Mouse (Mus musculus): ENCODE results near the gene Sap25. TPM values are rescaled to one million over a fixed set of nuclear protein-coding genes. Genes with fewer than 3 reads are reported as not detected.

Sap25 gene
- polyA plus RNA-seq, 1 experiment from 2014 or later = 4.0 TPM

DNA sequence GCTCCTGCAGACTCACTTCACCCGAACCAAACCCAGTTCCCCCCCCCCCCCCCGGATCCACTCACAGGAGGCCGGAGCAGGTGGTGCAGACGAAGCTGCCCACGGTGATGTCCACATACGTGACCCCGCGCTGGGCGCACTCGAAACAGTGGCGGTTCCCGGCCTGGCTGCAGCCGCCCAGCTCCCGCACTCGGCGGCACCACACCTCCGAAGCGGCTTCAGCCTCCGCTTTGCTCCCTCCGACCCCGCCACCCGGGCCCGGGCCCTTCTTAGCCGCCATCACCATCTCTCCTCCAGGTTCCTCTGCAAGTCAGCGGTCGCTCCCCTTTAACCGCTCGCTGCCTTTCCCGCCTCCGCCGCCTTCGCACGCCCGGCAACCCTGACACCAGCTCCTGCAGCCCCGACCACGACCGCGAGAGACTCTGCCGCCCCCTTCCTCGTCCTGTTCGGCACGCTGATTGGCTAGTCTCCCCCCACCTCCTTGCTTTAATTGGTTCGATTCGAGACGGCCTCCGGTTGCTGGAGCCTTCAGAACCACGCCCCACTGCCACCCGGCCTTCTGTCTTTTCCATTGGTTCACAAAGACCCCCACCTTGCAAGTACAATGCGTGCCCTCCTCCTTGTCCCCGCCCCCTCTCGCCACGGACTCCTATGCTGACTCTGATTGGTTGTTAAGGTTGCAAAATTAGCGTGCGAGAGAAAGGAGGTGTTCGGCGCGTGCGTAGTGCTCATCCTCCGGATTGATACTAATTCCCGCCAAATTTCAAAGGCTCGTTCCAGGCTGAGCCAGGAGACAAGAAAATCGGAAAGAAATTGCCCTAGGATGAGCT is 43.4 kb downstream of the Sap25 start, which contains the start of gene Agfg2:
TSS of gene Agfg2 (minus strand) at position 433 of the 830 bp plus-strand sequence.
- no peaks in the 10 kb centered on the region for H3K9me3 ChIP-seq (ENCODE audit: low read length)
- H3K27ac ChIP-seq (ENCODE audit: low read depth) = peak within 1 kb of the TSS; percentile 93
- H3K4me1 ChIP-seq (ENCODE audit: insufficient read depth) = peaks cover 42% of the 10 kb centered on the region
- peak; percentile 99 for DNase-seq
- ATAC-seq = peak; percentile 91
- WGBS (ENCODE audit: insufficient replicate concordance) = under 1% methylated on average over 62 of the region's 62 CpGs
- peaks cover 27% of the 10 kb centered on the region for H3K36me3 ChIP-seq (replicated peaks; ENCODE audit: insufficient read depth, low read length)
- TF ChIP-seq CTCF (IDR thresholded peaks at IDR 0.05; ENCODE audit: low read depth) (peak; percentile 36), EP300 (IDR thresholded peaks at IDR 0.05; ENCODE audit: low read depth) (peak; percentile 86)
- H3K27me3 ChIP-seq (ENCODE audit: insufficient read depth, low read length) = no peaks in the 10 kb centered on the region
- peak within 1 kb of the TSS; percentile 94 for H3K4me2 ChIP-seq (ENCODE audit: low read depth, low read length)
- H3K9ac ChIP-seq (replicated peaks) = peak within 1 kb of the TSS; percentile 80
- H3K4me3 ChIP-seq (ENCODE audit: low read depth, low read length) = peak within 1 kb of the TSS; percentile 89

DNA sequence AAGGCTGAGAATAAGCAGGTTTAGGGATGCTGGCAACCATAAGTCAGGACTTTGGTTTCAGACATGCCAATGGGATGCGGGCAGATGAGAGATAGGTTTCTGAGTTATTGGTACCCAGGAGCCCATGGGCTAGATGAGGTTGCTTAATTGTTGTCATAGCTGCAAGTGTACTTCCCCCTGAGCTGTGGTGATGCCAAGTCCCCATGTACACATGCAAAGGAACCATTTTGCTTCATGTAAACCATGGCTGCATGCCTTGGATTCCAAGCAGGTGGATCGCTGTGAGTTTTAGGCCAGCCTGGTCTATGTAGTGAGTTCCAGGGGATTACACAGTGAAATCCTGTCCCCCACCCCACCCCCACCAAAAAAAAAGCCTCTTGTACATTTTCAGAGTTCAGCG is 44.5 kb downstream of the Sap25 start:
- Histone ChIP-seq H3K4me2 (ENCODE audit: low read depth, low read length) (peak overlapping the region; percentile 94), H3K4me3 (ENCODE audit: low read depth, low read length) (0 out of 2 replicates have a peak overlapping the region, but pooled peaks have one; percentile 7), H3K9me3 (ENCODE audit: low read length) (no peaks in the 10 kb centered on the region), H3K27ac (ENCODE audit: low read depth) (peak overlapping the region; percentile 89), H3K27me3 (ENCODE audit: insufficient read depth, low read length) (no peaks in the 10 kb centered on the region), H3K36me3 (replicated peaks; ENCODE audit: insufficient read depth, low read length) (peaks cover 19% of the 10 kb centered on the region), H3K9ac (replicated peaks) (peak overlapping the region; percentile 48), H3K4me1 (ENCODE audit: insufficient read depth) (peaks cover 42% of the 10 kb centered on the region)
- WGBS (ENCODE audit: insufficient replicate concordance) = 53% methylated on average over 3 of the region's 3 CpGs
- DNase-seq = no peak
- no peak for ATAC-seq
- no peak for TF ChIP-seq EP300 (IDR thresholded peaks at IDR 0.05; ENCODE audit: low read depth)
- no peak for TF ChIP-seq CTCF (IDR thresholded peaks at IDR 0.05; ENCODE audit: low read depth)

DNA sequence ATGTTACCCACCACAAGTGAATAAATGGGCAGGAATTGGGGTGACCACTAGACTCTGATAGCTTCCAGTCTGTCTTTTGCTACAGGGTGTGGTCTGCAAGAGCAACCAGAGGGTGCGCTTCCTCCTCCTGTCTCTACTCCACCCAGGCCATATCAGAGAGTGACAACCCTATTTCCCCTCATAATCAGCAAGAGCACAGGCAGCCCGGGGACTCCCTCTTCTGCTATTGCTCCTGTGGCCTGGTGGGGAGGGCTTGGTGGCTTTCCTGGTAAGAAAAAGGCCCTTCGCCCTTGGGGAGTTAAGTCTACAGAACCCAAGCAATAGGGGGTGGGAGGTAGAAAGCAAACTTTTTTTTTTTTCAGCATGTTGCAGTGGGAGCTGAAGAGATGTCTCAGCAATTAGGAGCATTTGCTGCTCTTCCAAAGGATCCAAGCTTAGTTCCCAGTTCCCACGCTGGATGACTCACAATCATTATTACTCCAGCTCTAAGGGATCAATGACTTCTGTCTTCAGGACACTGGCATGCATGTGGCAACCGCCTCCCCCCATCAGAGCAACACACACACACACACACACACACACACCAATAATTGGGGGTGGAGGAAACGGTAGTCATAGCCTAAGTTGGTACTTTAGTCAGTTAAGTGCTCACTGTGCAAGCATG is 45.1 kb downstream of the Sap25 start:
- DNase-seq (peak; percentile 73), ATAC-seq (peak; percentile 77)
- H3K4me2 ChIP-seq (ENCODE audit: low read depth, low read length) = peak overlapping the region; percentile 94
- TF ChIP-seq CTCF (IDR thresholded peaks at IDR 0.05; ENCODE audit: low read depth) = peak; percentile 52
- peak; percentile 95 for TF ChIP-seq EP300 (IDR thresholded peaks at IDR 0.05; ENCODE audit: low read depth)
- H3K9ac ChIP-seq (replicated peaks) = peak overlapping the region; percentile 61
- 43% methylated on average over 6 of the region's 6 CpGs for WGBS (ENCODE audit: insufficient replicate concordance)
- peaks cover 13% of the 10 kb centered on the region; the same call in 1 of the 2 replicates for H3K36me3 ChIP-seq (replicated peaks; ENCODE audit: insufficient read depth, low read length)
- H3K27me3 ChIP-seq (ENCODE audit: insufficient read depth, low read length) = no peaks in the 10 kb centered on the region
- peaks cover 41% of the 10 kb centered on the region for H3K4me1 ChIP-seq (ENCODE audit: insufficient read depth)
- peak overlapping the region; percentile 13 for H3K4me3 ChIP-seq (ENCODE audit: low read depth, low read length)
- H3K27ac ChIP-seq (ENCODE audit: low read depth) = peak overlapping the region; percentile 89
- H3K9me3 ChIP-seq (ENCODE audit: low read length) = no peaks in the 10 kb centered on the region

DNA sequence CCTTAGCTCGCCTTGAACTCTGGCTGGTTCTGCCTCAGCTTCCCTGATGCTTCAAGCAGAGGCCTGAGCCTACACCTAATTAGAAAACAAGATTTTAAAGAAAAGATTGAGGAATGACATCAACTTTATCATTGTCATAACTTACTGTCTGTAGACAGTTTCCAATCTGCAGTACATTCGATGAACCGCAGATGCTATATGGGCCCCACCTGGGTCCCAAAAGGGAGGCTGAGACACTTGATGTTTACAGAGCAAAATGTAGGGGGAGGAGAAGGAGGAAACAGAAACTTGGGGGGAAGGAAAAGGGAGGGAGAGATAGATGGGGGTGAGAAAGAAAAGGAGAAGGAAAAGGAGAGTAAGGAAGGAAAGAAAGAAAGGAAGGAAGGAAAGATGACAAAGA is 48.8 kb downstream of the Sap25 start:
- DNase-seq = no peak
- TF ChIP-seq CTCF (IDR thresholded peaks at IDR 0.05; ENCODE audit: low read depth) (no peak), EP300 (IDR thresholded peaks at IDR 0.05; ENCODE audit: low read depth) (no peak)
- H3K27me3 ChIP-seq (ENCODE audit: insufficient read depth, low read length) = no peaks in the 10 kb centered on the region
- H3K27ac ChIP-seq (ENCODE audit: low read depth) = peak overlapping the region; percentile 22; the same call in 1 of the 2 replicates
- no peak for ATAC-seq
- WGBS (ENCODE audit: insufficient replicate concordance) = 78% methylated on average over 3 of the region's 3 CpGs
- no peak overlapping the region for H3K9ac ChIP-seq (replicated peaks)
- no peaks in the 10 kb centered on the region for H3K9me3 ChIP-seq (ENCODE audit: low read length)
- peaks cover 22% of the 10 kb centered on the region for H3K4me1 ChIP-seq (ENCODE audit: insufficient read depth)
- no peak overlapping the region for H3K4me3 ChIP-seq (ENCODE audit: low read depth, low read length)
- no peaks in the 10 kb centered on the region for H3K36me3 ChIP-seq (replicated peaks; ENCODE audit: insufficient read depth, low read length)
- H3K4me2 ChIP-seq (ENCODE audit: low read depth, low read length) = no peak overlapping the region

DNA sequence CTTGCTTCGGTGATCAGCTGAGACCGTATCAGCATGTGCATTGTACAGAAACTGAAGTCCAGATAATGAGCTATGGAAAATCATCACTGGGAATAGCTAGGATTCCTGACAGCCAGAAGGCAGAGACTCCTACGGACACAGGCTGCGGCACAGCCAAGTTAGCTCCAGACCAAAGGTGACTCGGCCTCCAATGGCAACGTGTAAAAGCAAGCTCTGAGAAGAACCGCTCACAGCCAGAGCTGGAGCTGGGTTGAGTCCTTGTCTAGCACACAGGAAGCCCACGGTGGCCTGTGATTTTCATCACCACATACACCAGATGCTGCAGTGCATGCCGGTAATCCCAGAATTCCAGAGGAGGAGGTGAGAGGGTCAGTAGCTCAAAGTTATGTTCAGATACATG is 49.4 kb downstream of the Sap25 start:
- no peak for ATAC-seq
- Histone ChIP-seq H3K36me3 (replicated peaks; ENCODE audit: insufficient read depth, low read length) (no peaks in the 10 kb centered on the region), H3K4me1 (ENCODE audit: insufficient read depth) (peaks cover 20% of the 10 kb centered on the region), H3K9me3 (ENCODE audit: low read length) (no peaks in the 10 kb centered on the region), H3K9ac (replicated peaks) (no peak overlapping the region), H3K4me3 (ENCODE audit: low read depth, low read length) (no peak overlapping the region), H3K4me2 (ENCODE audit: low read depth, low read length) (no peak overlapping the region), H3K27me3 (ENCODE audit: insufficient read depth, low read length) (no peaks in the 10 kb centered on the region), H3K27ac (ENCODE audit: low read depth) (no peak overlapping the region)
- DNase-seq = no peak
- TF ChIP-seq CTCF (IDR thresholded peaks at IDR 0.05; ENCODE audit: low read depth) = no peak
- TF ChIP-seq EP300 (IDR thresholded peaks at IDR 0.05; ENCODE audit: low read depth) = no peak
- WGBS (ENCODE audit: insufficient replicate concordance) = 59% methylated on average over 9 of the region's 9 CpGs

DNA sequence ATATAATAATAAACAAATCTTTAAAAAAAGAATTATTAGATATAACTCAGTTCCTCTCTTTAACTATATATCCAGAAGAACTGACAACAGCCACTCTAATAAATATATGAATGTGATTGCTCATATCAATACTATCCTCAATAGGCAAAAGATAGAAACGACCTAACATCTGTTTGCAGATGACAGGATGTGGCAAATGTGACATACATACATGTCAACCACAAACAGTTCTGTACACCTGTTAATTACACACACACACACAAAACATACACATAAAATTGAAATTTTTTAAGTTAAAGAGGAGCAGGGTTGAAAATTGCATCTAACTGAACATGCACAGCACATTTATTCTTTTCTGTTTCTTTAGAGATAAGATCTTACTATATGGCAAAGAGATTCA is 50.7 kb downstream of the Sap25 start:
- no peaks in the 10 kb centered on the region for H3K36me3 ChIP-seq (replicated peaks; ENCODE audit: insufficient read depth, low read length)
- H3K4me2 ChIP-seq (ENCODE audit: low read depth, low read length) = no peak overlapping the region
- no peak overlapping the region for H3K9ac ChIP-seq (replicated peaks)
- H3K4me1 ChIP-seq (ENCODE audit: insufficient read depth) = peaks cover 18% of the 10 kb centered on the region
- no peak overlapping the region for H3K27ac ChIP-seq (ENCODE audit: low read depth)
- no peaks in the 10 kb centered on the region for H3K27me3 ChIP-seq (ENCODE audit: insufficient read depth, low read length)
- DNase-seq (no peak), ATAC-seq (no peak)
- TF ChIP-seq CTCF (IDR thresholded peaks at IDR 0.05; ENCODE audit: low read depth) (no peak), EP300 (IDR thresholded peaks at IDR 0.05; ENCODE audit: low read depth) (no peak)
- 31% methylated on average over 1 of the region's 1 CpGs for WGBS (ENCODE audit: insufficient replicate concordance)
- H3K4me3 ChIP-seq (ENCODE audit: low read depth, low read length) = no peak overlapping the region
- no peaks in the 10 kb centered on the region for H3K9me3 ChIP-seq (ENCODE audit: low read length)

Other genes starting within 250 kb of the Sap25 start
- 0.01 and 0.06 TPM in 2 replicates for gene Zan, start 164.3 kb upstream of the Sap25 start, polyA plus RNA-seq (2015; fragmentation: Nextera tagmentation; extraction: Ambion mirVana)
- 27.5 and 27.7 TPM in 2 replicates for gene Pop7, start 138.8 kb upstream of the Sap25 start, polyA plus RNA-seq (2015; fragmentation: Nextera tagmentation; extraction: Ambion mirVana)
- gene Gigyf1, start 122.8 kb upstream of the Sap25 start, polyA plus RNA-seq (2015; fragmentation: Nextera tagmentation; extraction: Ambion mirVana) = 2.8 and 4.0 TPM in 2 replicates
- gene Epo, start 108.1 kb upstream of the Sap25 start, polyA plus RNA-seq (2015; fragmentation: Nextera tagmentation; extraction: Ambion mirVana) = 0.13 and 0.26 TPM in 2 replicates
- 165 and 177 TPM in 2 replicates for gene Gnb2, start 107.8 kb upstream of the Sap25 start, polyA plus RNA-seq (2015; fragmentation: Nextera tagmentation; extraction: Ambion mirVana)
- gene Actl6b, start 87.8 kb upstream of the Sap25 start, polyA plus RNA-seq (2015; fragmentation: Nextera tagmentation; extraction: Ambion mirVana) = not detected in 2 replicates
- gene Tfr2, start 71.5 kb upstream of the Sap25 start, polyA plus RNA-seq (2015; fragmentation: Nextera tagmentation; extraction: Ambion mirVana) = 148 and 157 TPM in 2 replicates
- 26.2 and 28.3 TPM in 2 replicates for gene Mospd3, start 40.3 kb upstream of the Sap25 start, polyA plus RNA-seq (2015; fragmentation: Nextera tagmentation; extraction: Ambion mirVana)
- gene Pcolce, start 27.6 kb upstream of the Sap25 start, polyA plus RNA-seq (2015; fragmentation: Nextera tagmentation; extraction: Ambion mirVana) = 12.9 and 14.7 TPM in 2 replicates
- not detected in 2 replicates for gene Fbxo24, start 12.3 kb upstream of the Sap25 start, polyA plus RNA-seq (2015; fragmentation: Nextera tagmentation; extraction: Ambion mirVana)
- 24.1 and 24.3 TPM in 2 replicates for gene Lrch4, start 12.2 kb upstream of the Sap25 start, polyA plus RNA-seq (2015; fragmentation: Nextera tagmentation; extraction: Ambion mirVana)
- 2.4 and 2.6 TPM in 2 replicates for gene Gm20605, start 12.2 kb upstream of the Sap25 start, polyA plus RNA-seq (2015; fragmentation: Nextera tagmentation; extraction: Ambion mirVana)
- gene Irs3, start 4.4 kb downstream of the Sap25 start, polyA plus RNA-seq (2015; fragmentation: Nextera tagmentation; extraction: Ambion mirVana) = 0.11 TPM in 1 of 2 replicates, not detected in the other
- 29.5 and 34.1 TPM in 2 replicates for gene Agfg2, start 43.4 kb downstream of the Sap25 start, polyA plus RNA-seq (2015; fragmentation: Nextera tagmentation; extraction: Ambion mirVana)
- 0.11 and 0.18 TPM in 2 replicates for gene Nyap1, start 100.3 kb downstream of the Sap25 start, polyA plus RNA-seq (2015; fragmentation: Nextera tagmentation; extraction: Ambion mirVana)
- 65.3 and 65.9 TPM in 2 replicates for gene Tsc22d4, start 104.4 kb downstream of the Sap25 start, polyA plus RNA-seq (2015; fragmentation: Nextera tagmentation; extraction: Ambion mirVana)
- 13.4 and 18.1 TPM in 2 replicates for gene Ppp1r35, start 137.5 kb downstream of the Sap25 start, polyA plus RNA-seq (2015; fragmentation: Nextera tagmentation; extraction: Ambion mirVana)
- 4.7 and 5.0 TPM in 2 replicates for gene Mepce, start 146.3 kb downstream of the Sap25 start, polyA plus RNA-seq (2015; fragmentation: Nextera tagmentation; extraction: Ambion mirVana)
- gene Zcwpw1, start 146.5 kb downstream of the Sap25 start, polyA plus RNA-seq (2015; fragmentation: Nextera tagmentation; extraction: Ambion mirVana) = 1.5 and 1.9 TPM in 2 replicates
- gene Pilra, start 194.9 kb downstream of the Sap25 start, polyA plus RNA-seq (2015; fragmentation: Nextera tagmentation; extraction: Ambion mirVana) = 8.7 and 12.1 TPM in 2 replicates
- 11.7 and 11.9 TPM in 2 replicates for gene Pilrb1, start 216.8 kb downstream of the Sap25 start, polyA plus RNA-seq (2015; fragmentation: Nextera tagmentation; extraction: Ambion mirVana)
- gene Pilrb2, start 230.5 kb downstream of the Sap25 start, polyA plus RNA-seq (2015; fragmentation: Nextera tagmentation; extraction: Ambion mirVana) = 11.6 and 13.2 TPM in 2 replicates